Mouse (Mus musculus): ENCODE results near the gene Gm3020.
"Not testable (repeated sequence)": the region's sequence is repeated elsewhere in the genome, so short reads cannot be mapped to it uniquely, and the experiment has no call there.

Gm3020 gene

GRCm38 (mm10) chr14:3651730-3652129 lies at the start of gene Gm3020:
Gene Gm3020 (plus strand): TSS chr14:3652030.
- not testable (repeated sequence) for DNase-seq (ENCODE audit: low spot score in 2 of 2)

DNA sequence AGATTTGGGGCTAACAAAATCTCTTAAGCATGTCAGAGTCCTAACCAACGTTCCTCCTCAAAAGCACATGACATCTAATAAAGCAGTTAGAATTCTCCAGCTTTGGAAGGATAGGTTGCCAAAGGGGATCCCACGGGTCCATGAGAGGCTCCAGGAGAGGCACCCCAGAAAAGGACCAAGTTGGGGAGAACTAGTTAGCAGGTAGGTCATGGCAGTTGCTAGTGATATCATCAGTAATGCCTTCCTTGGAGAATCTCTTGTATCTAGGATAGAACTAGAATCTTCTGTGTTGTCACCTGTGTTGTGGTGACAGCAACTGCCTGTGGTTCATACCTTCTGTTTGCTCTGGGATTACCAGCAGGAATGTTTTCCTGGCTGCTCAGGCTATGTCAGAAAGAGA lies 17.6 kb upstream of the Gm3020 start, which contains the start of gene Gm3012:
Gene Gm3012, plus strand, starts transcription at position 301 of the 400 bp plus-strand sequence.
- DNase-seq (ENCODE audit: low spot score in 2 of 2) = not testable (repeated sequence)

DNA sequence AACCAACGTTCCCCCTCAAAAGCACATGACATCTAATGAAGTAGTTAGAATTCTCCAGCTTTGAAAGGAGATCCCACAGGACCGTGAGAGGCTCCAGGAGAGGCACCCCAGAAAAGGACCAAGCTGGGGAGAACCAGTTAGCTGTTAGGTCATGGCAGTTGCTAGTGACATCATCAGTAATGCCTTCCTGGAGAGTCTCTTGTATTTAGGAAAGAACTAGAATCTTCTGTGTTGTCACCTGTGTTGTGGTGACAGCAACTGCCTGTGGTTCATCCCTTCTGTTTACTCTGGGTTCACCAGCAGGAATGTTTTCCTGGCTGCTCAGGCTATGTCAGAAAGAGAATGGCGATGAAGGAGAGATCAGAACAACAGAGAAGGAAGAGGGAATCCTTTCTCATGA lies 36.7 kb downstream of the Gm3020 start, which contains the start of gene Gm3043:
Gene Gm3043, plus strand, starts transcription at position 301 of the 400 bp plus-strand sequence.
- DNase-seq (ENCODE audit: low spot score in 2 of 2) = not testable (repeated sequence)

All from spleen, postnatal 14 days (tissue).